Mouse (Mus musculus) kidney, postnatal 14 days (tissue): Measurements from ENCODE around the gene Fasl.
A peak's percentile ranks its signal among the peaks of the same experiment; 100 is the strongest.

Source experiments
- DNase-seq: peaks from one replicate; pipeline ENCODE4 v3.0.0; 2022; ENCODE audit warnings: mixed read lengths

Gene Fasl

DNA sequence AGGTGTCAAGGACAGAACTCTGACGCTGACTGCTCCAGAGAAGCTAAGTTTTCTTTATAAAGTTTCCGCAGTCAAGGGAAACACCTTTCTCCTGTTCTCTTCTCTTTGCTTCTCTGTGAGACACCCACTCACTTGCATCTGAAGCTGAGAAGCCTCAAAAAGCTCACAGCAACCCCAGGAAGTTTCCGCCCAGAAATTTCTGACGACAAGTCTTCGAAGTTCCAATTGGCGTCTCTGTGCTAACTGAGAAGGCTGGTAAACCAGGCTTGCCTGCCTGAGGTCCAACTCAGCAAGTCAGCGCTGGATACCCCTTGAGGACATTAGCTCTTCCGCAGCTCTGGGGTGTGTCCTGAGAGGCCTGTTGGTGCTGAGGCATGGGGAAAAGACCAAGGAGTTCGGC lies at the start of gene Fasl:
Gene Fasl, minus strand, starts transcription at position 157 of the 400 bp plus-strand sequence.
- no peak for DNase-seq

DNA sequence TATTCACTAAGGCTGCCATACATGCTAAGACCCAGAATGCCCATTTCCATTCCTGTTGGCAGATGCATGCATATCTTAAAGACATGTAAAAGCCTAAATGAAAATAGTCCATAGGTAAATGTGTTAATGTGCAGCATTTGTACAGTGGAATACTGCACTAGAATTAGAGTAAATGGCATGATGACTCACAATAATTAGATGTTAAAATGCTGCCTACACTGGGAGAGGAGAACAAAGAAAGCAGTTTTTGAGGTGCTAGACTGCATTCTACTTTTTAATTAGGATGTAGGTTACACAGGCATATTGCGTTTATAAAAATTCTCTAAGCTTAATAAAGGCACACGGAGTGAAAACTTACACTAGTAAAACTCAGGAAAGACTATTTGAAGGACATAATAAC lies 38.4 kb upstream of the Fasl start:
- no peak for DNase-seq

DNA sequence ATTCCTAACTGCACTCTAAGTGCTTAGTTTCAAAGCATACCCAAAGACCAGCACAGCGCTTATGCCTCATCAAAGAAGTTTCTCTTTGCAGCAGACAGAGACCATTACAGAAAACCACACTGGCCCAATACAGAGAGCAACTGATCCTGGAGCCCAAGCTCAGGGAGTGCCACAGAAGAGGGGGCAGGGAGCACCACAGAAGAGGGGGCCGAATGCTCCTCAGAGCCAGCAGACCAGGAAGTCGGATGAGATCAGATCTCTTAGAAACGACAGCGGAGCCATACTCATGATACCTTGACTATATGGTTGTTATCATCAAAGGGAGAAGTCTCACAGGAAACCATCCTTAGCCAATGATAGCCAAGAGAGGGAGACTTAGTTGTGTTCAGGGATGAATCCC lies 21.1 kb upstream of the Fasl start:
- DNase-seq, result no peak

DNA sequence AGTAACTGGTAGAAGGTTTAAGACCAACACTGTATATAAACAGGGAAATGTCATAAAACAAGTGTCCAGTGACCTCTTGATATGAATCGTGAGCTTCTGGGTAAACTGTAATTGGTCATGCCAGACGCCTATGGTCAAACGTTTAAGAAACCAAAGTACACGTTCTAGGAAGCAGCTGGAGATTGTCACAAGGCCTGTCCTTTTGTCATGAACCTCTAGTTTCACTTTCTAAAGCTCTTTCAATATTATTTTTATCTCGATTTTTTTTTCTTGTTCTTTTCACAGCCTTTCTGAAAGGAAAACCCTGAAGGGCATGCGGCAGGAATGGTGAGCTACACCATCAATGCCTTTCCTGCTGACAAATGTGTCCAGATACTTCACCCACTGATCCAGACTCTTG lies 20.7 kb upstream of the Fasl start:
- DNase-seq, result no peak

DNA sequence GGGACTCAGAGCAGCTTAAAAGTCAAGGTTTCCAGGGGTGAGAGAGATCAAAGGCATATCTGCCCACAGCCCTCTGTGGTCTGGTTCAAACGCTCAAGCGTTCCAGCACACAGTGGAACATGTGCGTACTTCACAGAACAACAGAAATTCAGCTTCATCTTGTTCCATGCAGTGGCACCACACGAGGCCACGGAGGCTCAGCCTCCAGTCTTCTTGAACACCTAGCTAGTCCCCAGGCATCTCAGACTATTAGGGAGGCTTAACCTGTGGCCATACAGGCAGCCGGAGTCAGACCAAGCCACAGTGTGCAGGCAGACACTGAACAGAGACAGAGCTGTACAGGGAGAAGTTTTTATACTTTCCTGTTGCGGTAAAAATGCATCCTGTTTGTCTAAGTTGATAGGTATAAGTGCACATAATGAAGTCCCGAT lies 16.3 kb upstream of the Fasl start:
- DNase-seq, result no peak

DNA sequence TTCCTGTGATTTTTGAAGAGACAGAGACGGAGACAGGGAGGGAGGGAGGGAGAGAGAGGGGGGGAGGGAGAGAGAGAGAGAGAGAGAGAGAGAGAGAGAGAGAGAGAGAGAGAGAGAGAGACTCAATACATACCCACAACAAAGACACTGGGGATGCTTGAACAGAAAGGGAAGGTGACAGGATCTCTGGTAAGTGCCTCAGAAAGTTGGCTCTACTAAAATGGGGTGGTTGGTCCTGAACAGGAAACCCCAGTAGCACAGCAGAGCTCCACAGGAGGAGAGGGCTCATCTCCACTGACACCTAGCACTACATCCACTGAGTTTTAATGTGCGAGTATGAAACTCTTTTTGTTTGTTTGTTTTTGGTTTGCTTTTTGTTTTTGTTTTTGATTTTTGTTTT lies 13.0 kb upstream of the Fasl start:
- no peak for DNase-seq

DNA sequence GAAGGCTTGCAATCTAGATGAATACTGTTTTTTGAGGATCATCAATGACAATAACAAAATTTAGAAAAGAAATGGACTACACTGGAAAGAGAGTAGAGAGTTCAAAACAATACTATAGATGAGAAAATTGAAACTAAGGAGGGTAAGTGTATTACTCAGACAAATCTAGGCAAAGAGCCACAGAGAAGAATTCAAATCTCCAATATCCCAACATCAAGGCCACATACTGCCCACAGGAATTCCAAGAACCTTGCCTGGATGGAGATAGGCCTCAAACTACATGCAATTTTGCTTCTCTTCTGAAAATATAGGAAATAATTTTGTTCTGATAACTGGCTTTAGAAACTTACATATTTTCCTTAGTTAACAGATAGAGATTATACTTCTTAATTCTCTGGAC lies 12.0 kb upstream of the Fasl start:
- no peak for DNase-seq

DNA sequence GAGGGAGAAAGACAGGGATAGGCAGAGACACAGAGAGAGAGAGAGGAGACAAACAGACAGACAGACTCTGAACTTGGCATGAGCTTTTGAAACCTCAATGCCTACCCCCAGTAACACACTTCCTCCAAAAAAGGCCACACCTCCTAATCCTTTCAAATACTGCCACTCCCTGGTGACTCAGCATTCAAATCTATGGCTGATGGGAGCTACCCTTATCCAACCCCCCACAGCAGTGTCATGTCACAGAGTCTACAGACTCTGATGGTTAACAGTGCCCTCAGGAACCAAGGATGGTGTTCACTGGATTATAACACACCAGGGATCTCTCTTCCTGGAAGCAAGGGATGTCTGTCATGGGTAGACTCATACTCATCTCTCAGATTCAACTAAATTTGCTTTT lies 11.5 kb upstream of the Fasl start:
- DNase-seq, result no peak

DNA sequence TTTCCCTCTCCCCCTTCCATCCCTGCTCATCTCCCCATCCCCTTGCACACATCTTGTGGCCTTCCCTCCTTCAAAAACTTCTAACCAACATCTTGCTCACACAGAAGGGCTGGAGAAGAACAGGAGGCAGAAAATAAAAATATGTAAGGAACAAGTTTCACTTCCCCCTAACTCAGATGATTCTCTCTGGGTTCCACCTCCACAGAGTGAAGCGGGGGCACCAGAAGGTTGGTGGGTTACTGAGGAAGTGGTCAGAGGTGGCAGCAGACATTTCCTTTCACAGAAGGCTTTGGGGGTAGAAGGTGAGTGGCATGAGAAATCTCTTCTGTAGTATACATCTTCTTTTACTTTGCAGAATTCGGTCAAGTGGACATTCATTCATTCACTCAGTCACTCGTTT lies 10.6 kb upstream of the Fasl start:
- no peak for DNase-seq

DNA sequence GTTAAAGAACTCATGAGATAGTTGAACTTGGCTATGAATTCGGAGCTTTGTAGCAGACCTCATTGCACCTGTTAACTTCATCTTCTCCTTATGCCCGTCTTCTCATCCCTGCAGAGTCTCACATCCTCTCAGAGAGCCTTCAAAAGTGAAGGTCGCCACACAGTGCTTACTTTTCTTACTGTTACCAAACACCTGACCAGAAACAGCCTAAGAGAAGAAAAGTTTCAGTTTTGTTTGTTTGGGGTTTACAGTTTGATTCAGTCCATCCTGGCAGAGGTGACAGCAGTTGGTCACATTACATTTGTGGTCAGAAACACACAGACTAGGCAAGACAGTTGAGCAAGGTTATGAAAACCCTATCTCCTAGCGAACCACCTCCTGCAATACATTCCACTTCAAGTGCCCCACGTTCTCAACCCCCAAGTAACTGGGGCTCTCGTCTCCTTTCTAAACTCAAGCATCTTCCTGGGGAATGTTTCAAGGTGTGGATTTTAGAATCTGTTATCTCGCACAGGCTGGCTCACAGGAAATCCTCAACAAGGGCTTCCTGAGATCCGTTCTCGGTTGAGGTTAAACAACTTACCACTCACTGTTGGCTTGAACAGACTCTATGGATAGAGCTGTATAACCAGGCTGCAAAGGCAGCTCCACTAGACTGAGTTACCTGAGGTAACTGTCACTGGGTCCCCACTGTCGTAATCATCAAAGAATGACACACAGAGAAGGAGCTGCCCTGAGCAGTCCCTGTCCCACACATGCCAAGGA lies 6.3 kb upstream of the Fasl start:
- no peak for DNase-seq

DNA sequence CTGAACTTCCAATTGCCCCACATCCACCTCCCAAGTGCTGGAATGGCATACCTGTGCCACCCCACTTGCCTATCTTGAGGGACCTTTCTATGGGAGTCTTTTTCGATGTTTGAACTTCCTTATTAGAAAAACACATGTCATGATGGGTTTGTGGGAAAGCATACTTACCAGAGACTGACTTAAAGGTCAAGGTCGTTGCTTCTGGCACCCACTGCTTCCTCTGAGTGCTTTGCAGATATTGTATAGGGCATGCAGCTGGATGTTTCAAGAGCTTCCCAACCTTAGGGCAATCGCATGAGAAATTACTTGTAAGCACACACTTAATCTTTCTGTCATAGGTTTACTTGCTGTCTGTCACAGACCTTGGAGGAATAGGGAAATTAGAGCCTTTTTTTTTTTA lies 5.0 kb upstream of the Fasl start:
- DNase-seq, result no peak

DNA sequence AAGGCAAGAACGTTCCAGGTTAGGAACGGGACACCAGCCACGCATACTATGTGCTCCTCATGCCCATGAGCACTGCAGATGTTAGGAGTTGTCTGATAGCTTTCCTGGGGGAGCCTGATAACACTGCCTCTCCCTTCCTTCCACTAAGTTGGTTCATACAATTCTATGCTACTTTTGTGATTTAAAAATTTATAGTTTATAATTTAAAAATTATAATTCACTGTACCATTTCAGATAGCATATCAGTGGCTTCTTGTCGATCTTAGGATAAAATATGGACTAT lies 4.3 kb upstream of the Fasl start:
- DNase-seq, result no peak

DNA sequence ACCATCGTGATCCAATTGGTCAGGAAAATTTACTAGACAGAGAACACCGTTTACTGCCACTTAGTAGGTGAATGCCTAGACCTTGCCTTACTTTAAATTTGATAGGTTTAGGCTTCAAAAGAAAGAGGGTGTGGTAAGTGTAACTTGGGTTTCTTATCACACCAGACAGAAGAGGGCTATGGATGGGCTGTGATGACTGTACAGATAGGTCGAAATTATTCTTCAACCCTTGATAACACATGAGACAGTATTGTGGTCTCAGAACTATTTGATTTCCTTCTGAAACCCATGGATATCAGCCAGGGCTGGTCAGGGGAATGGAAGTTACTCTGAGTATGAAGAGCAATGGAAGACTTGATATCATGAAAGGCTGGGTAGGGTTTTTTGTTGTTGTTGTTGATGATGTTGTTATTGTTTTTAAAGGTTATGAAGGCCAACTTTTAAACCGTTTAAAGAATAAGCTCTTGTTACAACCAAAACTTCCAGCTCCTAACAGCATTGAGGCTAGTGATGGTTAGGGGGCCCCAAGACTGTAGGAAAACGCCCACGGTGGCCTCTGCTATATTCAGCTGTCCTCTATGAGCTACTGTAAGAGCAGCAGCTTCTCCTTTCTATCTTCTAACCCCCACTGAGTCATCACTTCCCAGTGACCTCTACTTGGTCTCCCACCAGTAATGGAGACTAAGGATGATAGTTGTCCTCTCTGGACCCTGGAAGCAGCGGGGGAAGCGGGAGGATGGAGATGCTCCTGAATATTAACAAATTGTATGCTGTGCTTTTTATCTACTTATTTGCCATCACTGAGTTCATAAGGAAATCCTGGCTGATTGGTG lies 3.8 kb upstream of the Fasl start:
- DNase-seq, result no peak

DNA sequence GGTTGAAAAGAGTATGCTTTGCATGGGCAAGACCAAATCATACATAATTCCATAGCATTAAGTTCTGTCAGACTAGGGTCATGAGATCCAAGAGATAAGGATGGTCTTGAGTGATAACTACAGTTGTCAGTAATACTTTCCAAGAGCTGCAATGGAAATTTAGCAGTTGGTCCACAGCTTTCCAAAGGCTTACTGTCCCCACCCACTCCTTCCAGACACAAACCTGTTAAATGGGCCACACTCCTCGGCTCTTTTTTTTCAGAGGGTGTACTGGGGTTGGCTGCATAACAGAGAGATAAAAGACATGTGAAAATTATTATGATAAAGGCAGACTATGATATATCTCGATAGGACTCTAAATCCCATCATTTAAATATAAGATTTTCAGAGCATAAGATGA lies 5.6 kb downstream of the Fasl start:
- no peak for DNase-seq

DNA sequence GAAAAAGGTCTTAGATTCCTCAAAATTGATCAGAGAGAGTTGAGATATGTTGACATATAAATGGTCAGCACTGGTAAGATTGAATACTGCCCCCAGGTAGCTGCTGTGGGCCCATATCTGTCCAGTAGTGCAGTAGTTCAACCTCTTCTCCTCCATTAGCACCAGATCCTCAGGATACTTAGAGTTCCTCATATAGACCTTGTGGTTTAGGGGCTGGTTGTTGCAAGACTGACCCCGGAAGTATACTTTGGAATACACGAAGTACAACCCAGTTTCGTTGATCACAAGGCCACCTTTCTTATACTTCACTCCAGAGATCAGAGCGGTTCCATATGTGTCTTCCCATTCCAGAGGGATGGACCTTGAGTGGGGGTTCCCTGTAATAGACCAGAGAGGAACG lies 6.7 kb downstream of the Fasl start:
- DNase-seq, result no peak

DNA sequence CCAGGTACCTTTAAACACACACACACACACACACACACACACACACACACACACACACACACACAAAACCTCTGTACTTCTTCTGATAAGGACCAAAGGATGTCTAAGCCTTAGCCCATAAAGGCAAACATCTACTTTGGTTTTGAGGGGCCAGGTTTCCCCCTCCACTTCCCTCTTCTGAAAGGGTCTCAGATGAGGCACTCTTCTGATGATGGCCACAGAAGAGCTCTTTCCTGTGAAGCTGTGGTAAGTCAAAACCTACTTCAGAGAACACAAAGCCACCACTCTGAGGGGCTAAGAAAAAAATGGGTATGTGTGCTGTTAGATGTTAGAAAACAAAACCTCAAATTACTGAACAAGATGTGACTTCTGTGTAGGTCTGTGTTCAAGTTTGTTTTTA lies 9.2 kb downstream of the Fasl start:
- no peak for DNase-seq

DNA sequence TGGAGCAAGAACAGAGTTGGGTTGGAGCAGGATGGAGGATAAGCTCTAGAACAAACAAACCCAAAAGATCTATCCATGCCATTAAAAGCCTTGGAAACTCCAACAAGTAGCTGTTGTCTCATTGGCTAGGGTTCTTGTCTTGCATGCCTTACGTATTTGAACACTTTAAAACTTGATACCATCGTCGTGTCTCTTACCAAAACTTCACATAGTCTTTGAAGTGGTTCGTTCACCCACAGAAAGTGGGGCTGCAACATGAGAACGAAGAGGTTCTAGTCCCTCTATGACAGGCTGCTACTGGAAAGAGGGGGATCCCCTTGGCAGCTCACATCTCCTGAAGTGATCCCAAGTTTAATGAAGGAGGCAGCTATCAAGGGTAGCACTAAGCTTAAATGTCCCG lies 13.1 kb downstream of the Fasl start:
- no peak for DNase-seq

DNA sequence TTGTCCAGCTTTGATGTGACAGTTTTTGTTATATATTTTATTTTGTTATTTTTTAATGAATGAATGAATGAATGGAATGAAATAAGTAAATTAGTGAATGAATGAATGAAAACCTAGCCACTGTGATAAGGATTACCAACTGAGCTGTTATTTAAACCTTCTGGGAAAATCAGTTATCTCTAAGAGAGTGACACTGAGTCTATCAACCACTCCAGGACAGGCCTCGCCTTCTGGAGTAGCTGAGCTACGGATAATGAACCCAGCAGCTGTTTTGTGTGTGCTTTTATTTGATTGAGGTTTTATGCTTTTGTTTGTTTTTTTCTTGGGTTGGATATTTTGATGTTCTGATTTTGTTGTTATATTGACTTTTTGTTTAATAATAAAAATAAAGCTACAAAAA lies 17.0 kb downstream of the Fasl start:
- DNase-seq, result no peak

DNA sequence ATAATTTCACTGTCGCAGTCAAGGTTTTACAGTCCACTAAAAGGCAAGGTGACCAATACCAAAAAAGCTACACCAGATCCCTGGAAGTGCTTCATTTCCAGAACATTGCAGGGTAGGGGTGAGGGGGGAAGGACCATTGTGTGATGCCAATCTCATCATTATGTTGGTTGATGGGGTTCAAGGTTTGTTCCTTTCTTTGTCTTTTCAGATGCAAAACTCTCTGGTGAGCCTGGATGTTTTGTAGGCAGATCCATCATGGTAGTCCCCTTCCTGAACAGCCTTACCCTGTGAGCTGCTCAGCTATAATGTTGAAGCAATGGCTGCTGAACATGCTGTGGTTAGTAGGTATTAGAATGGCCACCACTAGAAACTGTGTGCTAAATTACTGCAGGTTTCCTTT lies 19.0 kb downstream of the Fasl start:
- no peak for DNase-seq

DNA sequence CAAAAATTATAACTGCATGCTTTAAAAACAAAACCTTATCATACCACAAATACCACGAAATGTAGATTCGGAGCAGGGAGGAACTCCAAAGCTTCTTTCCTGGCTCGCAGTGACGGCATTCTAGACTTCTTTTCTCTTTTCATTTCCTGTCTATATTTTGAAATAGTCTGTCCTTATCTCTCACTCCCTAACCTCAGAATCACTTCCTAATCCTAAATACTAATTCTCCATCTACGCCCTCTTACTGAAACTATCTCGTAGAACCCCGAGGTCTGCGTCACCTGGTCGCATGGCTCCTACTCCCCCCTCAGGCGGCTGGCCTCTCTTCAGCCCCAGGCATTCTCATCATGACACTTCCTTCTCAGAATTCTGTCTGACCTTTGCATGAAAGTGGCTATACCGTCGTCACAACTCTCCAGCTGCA lies 21.2 kb downstream of the Fasl start:
- DNase-seq, result no peak

DNA sequence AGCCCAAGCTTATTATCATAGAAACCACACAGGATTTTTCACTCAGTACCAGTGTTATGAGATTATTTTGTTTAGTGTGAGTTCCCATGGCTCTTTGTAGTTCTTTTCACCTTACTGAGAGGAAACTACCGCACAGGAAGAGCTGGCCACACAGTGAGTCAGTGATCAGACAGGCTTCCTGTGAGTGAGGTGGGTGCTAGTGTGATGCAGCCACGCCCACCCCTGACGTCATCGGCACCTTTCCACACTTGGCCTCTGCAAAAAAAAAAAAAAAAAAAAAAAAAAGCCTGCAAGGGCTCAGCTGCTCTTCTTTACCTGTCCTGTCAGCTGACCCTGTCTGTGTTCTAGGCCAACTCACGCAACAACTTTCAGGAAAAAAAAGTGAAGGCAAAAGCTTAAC lies 21.6 kb downstream of the Fasl start:
- peak; percentile 24 for DNase-seq

DNA sequence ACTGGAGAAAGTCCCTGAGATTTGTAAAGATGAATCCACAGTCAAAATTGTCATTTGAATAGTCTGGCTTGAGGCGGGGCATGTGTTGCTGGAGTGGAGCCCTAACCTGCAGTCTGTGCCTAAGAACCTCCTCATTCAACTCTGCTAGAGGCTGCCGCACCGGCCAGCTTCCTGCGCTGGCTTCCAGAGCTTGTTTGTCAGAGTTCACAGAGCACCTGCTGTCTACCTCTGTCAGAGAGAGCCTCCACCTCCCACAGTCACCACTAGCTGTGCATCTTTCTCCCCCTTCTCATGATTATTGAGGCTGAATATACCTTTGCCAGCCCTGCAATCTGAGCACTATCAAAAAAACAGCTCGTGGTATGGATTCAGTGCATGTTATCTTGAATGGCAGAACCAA lies 22.4 kb downstream of the Fasl start:
- no peak for DNase-seq

DNA sequence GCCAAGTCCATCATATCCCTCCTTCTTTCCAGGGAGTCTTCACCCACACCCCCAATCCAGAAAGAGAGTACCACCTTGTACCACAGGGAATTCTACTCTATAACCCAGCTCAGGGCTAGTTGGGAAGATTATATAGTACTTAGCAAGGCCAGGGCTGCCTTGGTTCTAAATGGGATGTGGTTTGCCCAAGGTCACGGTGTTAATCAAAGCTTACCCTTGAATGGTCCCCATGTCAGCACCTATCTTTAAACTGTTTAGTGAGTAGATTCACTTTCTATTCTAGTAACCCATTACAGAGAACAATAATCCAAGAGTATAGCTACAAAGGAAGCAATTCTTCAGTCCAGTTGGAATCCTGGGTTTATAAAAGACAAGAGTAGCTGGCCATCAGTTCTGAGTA lies 23.3 kb downstream of the Fasl start:
- DNase-seq, result no peak

DNA sequence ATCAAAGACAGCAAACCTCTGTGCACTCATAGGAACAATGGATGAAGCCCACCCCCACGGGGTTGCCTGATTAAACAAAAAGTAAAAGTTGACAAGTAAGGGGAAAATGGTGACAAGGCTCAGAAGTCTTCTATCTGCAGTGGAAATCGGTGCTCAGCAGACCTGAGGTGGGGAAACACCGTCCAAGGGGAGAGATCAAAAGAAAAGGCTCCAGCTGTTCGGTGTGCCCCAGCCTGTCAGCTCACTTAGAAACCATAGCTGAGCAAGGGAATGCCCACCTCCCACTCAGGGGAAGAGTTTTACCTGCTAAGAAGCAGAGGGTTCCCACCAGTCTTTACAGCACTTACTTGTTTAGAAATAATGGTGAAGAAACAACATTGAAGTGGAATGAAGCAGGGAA lies 26.7 kb downstream of the Fasl start:
- no peak for DNase-seq

DNA sequence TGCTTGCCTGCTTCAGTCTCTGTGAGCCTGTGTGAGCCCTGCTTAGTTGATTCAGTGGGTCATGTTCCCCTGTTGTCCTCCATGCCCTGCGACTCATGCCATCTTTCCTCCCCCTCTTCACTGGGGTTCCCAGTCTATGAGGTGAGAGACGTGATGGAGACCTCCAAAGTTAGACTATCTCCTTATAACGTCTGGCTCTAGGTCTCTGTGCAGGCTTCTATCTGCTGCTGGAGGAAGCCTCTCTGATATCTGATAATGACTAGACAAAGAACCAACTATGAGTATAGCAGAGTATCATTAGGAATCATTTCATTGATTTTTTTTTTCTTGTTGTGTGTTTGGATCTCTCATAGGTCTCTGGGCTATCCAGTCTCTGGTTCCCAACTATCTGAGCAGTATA lies 31.7 kb downstream of the Fasl start:
- no peak for DNase-seq
